Mouse (Mus musculus): ENCODE measurements around the gene Ehd3. TPM values are rescaled to one million over a fixed set of nuclear protein-coding genes. Genes with fewer than 3 reads are reported as not detected.

The Ehd3 gene
- total RNA-seq (2015) (0.27 and 0.39 TPM in 2 replicates), total RNA-seq (2017) (0.37 and 0.51 TPM in 2 replicates)

DNA sequence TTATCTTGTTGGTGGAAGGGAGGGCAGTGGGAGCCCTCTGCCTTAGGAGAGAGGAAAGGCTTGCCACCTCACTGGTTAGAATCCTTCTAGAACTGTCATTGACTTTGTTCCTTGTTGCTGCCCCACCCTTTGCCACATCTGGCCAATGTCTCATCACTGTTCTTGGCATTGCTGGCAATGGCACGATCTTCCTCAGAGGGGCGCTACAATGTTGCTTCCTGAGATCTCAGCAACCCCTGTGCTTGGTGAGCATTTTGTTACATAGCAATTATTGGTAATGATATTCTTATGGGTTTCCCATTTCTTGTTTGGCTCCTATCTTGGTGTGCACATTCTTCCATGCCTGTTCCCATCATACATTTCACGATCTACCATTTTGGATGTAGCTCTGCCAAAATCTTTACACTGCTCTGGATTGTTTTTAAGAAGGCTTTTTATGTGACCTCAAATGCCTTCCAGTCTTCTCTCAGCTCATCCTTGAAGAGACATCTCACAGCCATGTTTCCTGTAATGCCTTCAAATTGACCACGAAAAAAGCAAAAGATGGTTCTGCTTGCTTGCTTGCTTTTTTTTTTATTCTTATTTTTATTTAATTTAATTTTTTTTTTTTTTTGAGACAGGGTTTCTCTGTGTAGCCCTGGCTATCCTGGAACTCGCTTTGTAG, at the start of gene Ehd3:
Ehd3 (plus strand) TSS at position 614 of the 664 bp plus-strand sequence.
- no peak for ATAC-seq (replicated peaks; ENCODE audit: poor library complexity)

- no peak for ATAC-seq (replicated peaks; ENCODE audit: poor library complexity)
Measured at GRCm38 (mm10) chr17:73770964-73771363, 33.0 kb upstream of the Ehd3 start.

DNA sequence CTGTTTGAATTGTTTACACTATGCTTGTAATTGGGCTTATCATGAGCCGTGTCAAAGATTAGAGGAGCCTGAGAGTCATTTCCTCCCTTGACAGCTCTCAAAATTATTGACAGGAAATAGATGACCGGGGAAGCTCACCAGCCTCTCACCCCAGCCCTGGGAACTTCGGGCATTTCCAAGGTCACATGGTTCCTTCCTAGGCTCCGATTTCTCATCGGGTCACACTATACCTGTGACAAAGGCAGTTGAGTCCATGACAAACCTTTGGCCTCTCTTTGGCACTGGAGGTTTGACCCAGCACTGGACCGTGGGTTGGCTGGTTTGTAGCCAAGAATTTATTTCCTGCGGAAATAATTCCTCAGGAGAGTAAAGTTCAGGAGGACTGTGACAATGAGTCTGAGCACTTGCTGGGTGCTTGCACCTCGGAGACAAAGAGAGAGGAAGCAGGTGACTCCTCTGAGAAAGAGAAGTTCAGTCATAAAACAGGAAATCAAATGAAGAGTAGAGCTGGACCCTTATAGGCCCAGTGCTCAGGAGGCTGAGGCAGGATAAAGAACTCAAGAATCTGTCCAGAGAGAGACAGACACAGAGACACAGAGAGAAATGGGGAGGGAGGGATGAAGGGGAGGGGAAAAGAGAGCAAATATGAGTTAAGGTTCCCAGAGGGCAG, 17.2 kb upstream of the Ehd3 start:
- ATAC-seq (replicated peaks; ENCODE audit: poor library complexity) = no peak

GRCm38 (mm10) chr17:73790284-73791020, 13.5 kb upstream of the Ehd3 start:
- no peak for ATAC-seq (replicated peaks; ENCODE audit: poor library complexity)

DNA sequence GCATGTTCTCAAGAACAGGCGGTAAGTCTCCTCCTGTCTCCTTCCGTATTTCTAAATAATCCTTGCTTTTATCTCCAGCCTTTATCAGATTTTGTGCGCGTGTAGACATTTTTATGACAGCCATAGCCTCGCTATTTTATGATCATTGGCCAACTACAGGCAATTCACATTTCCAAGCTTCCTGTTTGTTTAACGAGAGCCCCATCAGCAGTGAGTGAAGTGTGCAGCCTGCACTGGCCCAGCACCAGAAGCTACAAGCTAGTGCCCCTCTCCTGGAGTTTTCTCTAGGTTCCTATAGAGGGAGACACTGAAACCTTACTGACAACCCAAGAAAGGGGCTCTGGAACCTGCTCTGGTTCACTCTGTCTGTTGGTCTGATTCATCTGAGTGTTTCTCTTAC, 7.1 kb upstream of the Ehd3 start:
- no peak for ATAC-seq (replicated peaks; ENCODE audit: poor library complexity)

DNA sequence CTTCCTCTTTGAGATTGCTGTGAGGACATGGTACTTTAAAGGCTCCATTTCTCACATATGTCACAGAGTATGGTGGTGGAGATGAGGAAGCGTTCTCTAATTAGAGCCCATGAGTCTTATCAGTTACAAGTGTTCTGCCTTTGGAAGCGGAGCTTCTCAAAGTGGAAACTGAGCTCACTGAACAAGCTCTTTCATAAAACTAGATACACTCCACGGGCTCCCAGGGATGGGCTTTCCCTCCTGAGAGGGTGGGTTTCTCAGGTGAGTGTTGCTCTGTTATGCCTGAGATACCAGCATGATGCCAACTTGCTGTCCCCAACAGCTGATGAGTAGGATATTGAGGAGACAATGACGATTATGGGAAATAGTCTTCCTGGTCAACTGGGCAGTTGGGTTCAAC, 6.2 kb upstream of the Ehd3 start:
- no peak for ATAC-seq (replicated peaks; ENCODE audit: poor library complexity)

DNA sequence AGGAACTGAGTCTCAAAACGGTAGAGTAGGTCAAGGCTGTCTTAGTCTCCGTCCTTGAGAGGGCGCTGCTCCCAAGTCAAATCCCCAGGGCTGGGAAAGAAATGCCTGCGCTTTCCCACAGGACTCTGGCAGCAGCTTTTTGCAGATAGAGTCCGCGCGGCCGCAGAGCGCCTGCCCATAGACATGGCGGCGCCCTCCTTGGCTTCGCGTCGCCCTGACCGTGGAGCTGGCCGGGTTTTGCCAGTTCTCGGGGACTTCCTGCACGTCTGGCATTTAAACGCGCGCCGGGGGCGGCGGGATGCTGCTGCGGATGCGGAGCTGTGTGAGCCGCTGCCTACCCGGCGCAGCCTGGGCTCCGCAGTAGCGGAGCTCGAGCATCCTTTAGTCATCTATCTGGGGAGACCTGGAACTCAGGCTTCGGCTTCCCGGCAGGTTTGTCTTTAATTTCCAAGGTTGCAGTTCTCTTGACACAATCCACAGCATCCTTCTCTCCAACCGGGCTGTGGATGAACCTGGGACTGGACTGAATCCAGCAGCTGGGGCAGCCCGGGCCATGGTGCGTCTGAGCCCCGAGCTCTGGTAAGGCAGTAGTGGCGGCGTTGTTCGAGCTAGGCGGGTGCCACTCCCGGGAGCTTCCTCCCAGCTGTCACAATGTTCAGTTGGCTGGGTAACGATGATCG, 798 bp downstream of the Ehd3 start:
- peak; percentile 96 for ATAC-seq (replicated peaks; ENCODE audit: poor library complexity)

- ATAC-seq (replicated peaks; ENCODE audit: poor library complexity) = no peak
Measured at GRCm38 (mm10) chr17:73806331-73806730, 2.4 kb downstream of the Ehd3 start.

DNA sequence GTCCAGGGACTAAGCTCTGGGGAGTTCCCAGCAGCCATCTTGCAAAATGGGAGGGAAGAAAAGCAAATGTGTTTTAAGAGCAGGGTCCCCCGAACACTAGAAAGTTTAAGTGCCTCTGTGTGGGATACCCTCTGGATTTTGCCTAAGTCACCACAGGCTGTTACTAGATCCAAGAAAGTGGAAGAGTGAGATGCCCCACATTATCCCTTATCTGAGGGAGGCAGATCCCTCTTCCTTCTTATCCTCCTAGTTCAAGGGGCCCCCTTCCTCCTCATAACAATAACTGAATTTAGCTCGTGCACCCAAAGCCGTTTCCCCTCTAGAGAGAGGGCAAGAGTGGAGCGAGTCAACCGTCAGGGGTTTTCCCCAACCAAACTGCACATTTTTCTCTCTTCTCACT, 3.3 kb downstream of the Ehd3 start:
- no peak for ATAC-seq (replicated peaks; ENCODE audit: poor library complexity)

GRCm38 (mm10) chr17:73808431-73808830, 4.5 kb downstream of the Ehd3 start:
- ATAC-seq (replicated peaks; ENCODE audit: poor library complexity) = no peak

GRCm38 (mm10) chr17:73810801-73811200, 6.9 kb downstream of the Ehd3 start:
- ATAC-seq (replicated peaks; ENCODE audit: poor library complexity) = no peak

GRCm38 (mm10) chr17:73811566-73811965, 7.6 kb downstream of the Ehd3 start:
- ATAC-seq (replicated peaks; ENCODE audit: poor library complexity) = no peak

- ATAC-seq (replicated peaks; ENCODE audit: poor library complexity) = no peak
Measured at GRCm38 (mm10) chr17:73813031-73813660, 9.2 kb downstream of the Ehd3 start.

GRCm38 (mm10) chr17:73814500-73815190, 10.7 kb downstream of the Ehd3 start:
- ATAC-seq (replicated peaks; ENCODE audit: poor library complexity) = no peak

DNA sequence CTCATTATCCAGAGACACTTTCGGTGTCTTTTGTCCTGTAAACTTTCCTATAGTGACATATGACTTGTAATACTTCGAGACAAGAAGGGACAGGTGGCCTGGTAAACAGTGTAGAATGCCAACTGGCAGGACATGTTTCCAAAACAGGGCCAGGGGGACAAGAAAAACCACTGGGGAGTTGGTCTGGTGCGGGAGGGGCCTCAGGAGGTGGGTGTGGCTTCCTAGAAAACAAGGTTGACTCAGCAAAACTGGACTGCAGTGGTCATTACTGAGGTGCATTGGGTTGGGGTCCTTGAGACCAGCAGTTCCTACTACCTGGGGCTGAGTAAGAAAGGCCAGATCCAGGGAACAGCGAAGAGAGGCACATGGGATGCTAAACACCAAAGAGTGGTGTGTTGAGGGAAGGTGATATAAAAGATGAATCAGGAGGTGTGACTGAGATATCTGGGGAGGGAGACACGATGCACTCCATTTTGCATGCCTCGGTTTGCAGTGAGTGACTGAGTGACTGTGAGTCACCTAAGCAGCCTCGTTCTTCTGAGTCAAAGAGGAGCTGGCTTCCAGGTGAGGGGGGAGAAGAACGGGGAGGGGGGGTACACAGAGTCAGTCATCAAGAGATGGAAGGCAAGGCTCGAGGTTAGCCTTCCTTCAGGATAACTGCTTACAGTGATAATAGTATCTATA, 13.9 kb downstream of the Ehd3 start:
- ATAC-seq (replicated peaks; ENCODE audit: poor library complexity) = no peak

- ATAC-seq (replicated peaks; ENCODE audit: poor library complexity) = no peak
Measured at GRCm38 (mm10) chr17:73818936-73819335, 15.0 kb downstream of the Ehd3 start.

- ATAC-seq (replicated peaks; ENCODE audit: poor library complexity) = no peak
Measured at GRCm38 (mm10) chr17:73820726-73821125, 16.8 kb downstream of the Ehd3 start.

DNA sequence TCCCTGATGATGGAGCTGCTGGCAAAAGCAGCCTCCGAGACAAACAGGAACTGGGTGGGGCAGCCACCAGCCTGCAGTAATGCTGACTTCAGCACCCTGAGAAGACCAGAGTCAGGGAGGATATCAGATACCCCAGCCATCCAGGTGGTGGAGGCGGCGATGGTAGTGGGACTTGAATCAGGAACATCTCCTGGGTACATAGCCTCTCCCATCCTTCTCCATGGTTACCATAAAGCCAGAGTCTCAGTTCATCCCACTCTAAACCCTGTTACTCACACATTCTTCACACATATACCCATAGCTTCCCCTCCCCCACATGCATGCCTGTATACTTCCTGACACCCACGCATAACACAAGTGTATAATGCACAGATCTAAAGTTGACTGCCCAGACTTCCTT, 18.3 kb downstream of the Ehd3 start:
- ATAC-seq (replicated peaks; ENCODE audit: poor library complexity) = peak; percentile 37; the same call in 1 of the 2 replicates

GRCm38 (mm10) chr17:73823121-73824021, 19.4 kb downstream of the Ehd3 start:
- ATAC-seq (replicated peaks; ENCODE audit: poor library complexity) = no peak
